Mouse (Mus musculus) T-helper 1 cell (primary cell): ENCODE data around the gene Fkbp4.

ENCODE experiments used
- in situ Hi-C: fragments of 300-600 bp; cut with MboI, MseI; formaldehyde crosslinking; loops from one replicate; pipeline ENCODE4 v1.15.1; 2025; ENCODE audit warnings: high pct_unique_total_duplicates

Fkbp4 gene

GRCm38 (mm10) chr6:128437288-128437687, 1.2 kb downstream of the Fkbp4 start:
- in situ Hi-C loops = loop anchor here (10.0 kb wide), 1 partner anchor 978 kb away; no protein-coding TSS in a partner anchor

- in situ Hi-C loops = loop anchor here (10.0 kb wide), 1 partner anchor 978 kb away; no protein-coding TSS in a partner anchor
Observed at GRCm38 (mm10) chr6:128436356-128437005, 2.0 kb downstream of the Fkbp4 start.

GRCm38 (mm10) chr6:128435474-128435873, 3.0 kb downstream of the Fkbp4 start:
- in situ Hi-C loops = loop anchor here (10.0 kb wide), 1 partner anchor 979 kb away; no protein-coding TSS in a partner anchor

- in situ Hi-C loops = loop anchor here (10.0 kb wide), 1 partner anchor 981 kb away; no protein-coding TSS in a partner anchor
Observed at GRCm38 (mm10) chr6:128433566-128433965, 4.9 kb downstream of the Fkbp4 start.

- in situ Hi-C loops = loop anchor here (10.0 kb wide), 1 partner anchor 982 kb away; no protein-coding TSS in a partner anchor
Observed at GRCm38 (mm10) chr6:128432356-128432915, 6.0 kb downstream of the Fkbp4 start.

GRCm38 (mm10) chr6:128429826-128430225, 8.7 kb downstream of the Fkbp4 start:
- in situ Hi-C loops = loop anchor here (10.0 kb wide), 1 partner anchor 985 kb away; no protein-coding TSS in a partner anchor

- in situ Hi-C loops = no loop called here
Observed at GRCm38 (mm10) chr6:128429300-128429699, 9.2 kb downstream of the Fkbp4 start.

GRCm38 (mm10) chr6:128427571-128427970, 10.9 kb downstream of the Fkbp4 start:
- in situ Hi-C loops = no loop called here

- in situ Hi-C loops = no loop called here
Observed at GRCm38 (mm10) chr6:128425046-128425445, 13.4 kb downstream of the Fkbp4 start.

- in situ Hi-C loops = no loop called here
Observed at GRCm38 (mm10) chr6:128424269-128425019, 14.0 kb downstream of the Fkbp4 start, which contains the start of gene Itfg2. Itfg2 (minus strand) TSS chr6:128424931.

GRCm38 (mm10) chr6:128423496-128424268, 14.8 kb downstream of the Fkbp4 start:
- in situ Hi-C loops = no loop called here

- in situ Hi-C loops = no loop called here
Observed at GRCm38 (mm10) chr6:128421480-128421879, 17.0 kb downstream of the Fkbp4 start.

- in situ Hi-C loops = no loop called here
Observed at GRCm38 (mm10) chr6:128421036-128421435, 17.4 kb downstream of the Fkbp4 start.

- in situ Hi-C loops = no loop called here
Observed at GRCm38 (mm10) chr6:128418076-128418475, 20.4 kb downstream of the Fkbp4 start.

- in situ Hi-C loops = no loop called here
Observed at GRCm38 (mm10) chr6:128416169-128416568, 22.3 kb downstream of the Fkbp4 start.

GRCm38 (mm10) chr6:128411115-128411514, 27.4 kb downstream of the Fkbp4 start:
- in situ Hi-C loops = no loop called here

GRCm38 (mm10) chr6:128410305-128410704, 28.2 kb downstream of the Fkbp4 start:
- in situ Hi-C loops = no loop called here

- in situ Hi-C loops = loop anchor here (5.0 kb wide), 1 partner anchor 81 kb away; no protein-coding TSS in a partner anchor
Observed at GRCm38 (mm10) chr6:128408544-128409125, 29.8 kb downstream of the Fkbp4 start.

- in situ Hi-C loops = loop anchor here (5.0 kb wide), 1 partner anchor 77 kb away; no protein-coding TSS in a partner anchor
Observed at GRCm38 (mm10) chr6:128404708-128405107, 33.8 kb downstream of the Fkbp4 start.

- in situ Hi-C loops = no loop called here
Observed at GRCm38 (mm10) chr6:128399421-128400185, 38.9 kb downstream of the Fkbp4 start.
